Mouse (Mus musculus) right cerebral cortex, postnatal 36 days (tissue): ENCODE measurements around the gene Stat4.
"Not testable (repeated sequence)": the region's sequence is repeated elsewhere in the genome, so short reads cannot be mapped to it uniquely, and the experiment has no call there.

ENCODE experiments used
- DNase-seq, 2 experiments: peaks; one replicate each; pipeline ENCODE4 v3.0.0; 2022; ENCODE audit warnings: low spot score in 2 of 2, mixed read lengths in 1 of 2

Gene Stat4

DNA sequence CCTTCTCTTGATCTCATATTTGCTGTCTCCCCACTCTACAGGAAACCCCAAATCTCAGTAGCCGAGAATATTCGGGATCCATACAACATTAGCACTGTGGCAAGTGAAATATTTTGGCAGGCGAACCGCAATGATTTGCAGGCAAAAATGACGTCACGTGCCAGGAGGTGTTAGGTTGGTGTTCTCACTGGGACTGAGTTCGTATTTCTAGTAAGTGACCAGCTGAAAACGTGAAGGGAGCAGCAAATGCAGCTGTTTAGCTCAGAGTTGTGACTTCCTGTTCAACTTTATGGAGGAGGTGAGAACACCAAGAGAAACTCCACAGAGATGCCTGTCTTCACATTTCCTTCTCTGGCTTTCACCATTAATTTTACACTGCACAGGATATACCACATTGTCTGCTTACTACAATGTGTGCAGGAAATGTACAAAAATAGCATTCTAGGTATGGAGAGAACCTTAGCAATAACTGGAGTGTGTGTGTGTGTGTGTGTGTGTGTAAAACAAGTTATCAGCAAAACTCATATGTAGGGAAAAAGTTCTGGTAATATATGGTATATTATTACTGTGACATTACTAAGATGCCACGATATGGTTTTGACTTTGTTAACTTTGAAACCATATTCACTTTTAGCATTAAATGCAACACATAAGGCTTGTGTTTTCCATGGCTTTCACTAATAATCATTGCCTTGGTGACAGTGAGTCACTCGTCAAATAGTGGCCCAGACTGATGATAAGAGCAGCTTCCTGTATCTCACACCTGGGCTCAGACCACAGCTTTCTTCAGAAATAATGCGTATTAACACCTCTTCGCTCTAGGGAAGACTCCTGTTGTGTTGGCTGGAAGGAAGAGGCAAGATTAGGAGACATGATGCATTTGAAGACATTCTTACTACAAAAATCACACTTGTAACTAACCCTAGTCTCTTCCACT lies 48.1 kb downstream of the Stat4 start:
- no peak for DNase-seq

- DNase-seq = no peak
Measured at GRCm38 (mm10) chr1:52039151-52039550, 52.2 kb downstream of the Stat4 start.

DNA sequence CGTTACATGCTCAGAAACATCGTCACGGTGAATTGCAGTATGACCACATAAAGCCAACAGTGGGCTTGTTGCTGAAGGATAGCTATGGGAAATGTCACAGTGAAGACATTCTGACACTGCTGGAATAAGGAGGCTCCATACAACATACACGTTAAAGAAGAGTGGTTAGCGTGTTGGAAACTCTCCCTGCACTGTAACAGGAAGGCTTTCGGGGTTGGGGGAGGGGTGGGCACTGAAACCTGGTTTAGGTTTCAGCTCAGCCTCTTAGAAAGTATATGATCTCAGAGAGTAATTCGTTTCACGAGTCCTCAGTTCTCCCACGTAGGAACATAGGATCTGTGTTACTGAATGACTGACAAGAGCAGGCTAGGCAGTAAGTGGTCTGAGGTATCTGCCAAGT lies 52.7 kb downstream of the Stat4 start:
- DNase-seq = no peak

GRCm38 (mm10) chr1:52040366-52041061 lies 53.6 kb downstream of the Stat4 start:
- no peak for DNase-seq

GRCm38 (mm10) chr1:52043191-52043590 lies 56.2 kb downstream of the Stat4 start:
- no peak for DNase-seq

- DNase-seq = not testable (repeated sequence)
Measured at GRCm38 (mm10) chr1:52046891-52047290, 59.9 kb downstream of the Stat4 start.

GRCm38 (mm10) chr1:52048711-52049110 lies 61.8 kb downstream of the Stat4 start:
- no peak for DNase-seq

GRCm38 (mm10) chr1:52049827-52050226 lies 62.9 kb downstream of the Stat4 start:
- no peak for DNase-seq

GRCm38 (mm10) chr1:52051542-52051941 lies 64.6 kb downstream of the Stat4 start:
- DNase-seq = no peak

DNA sequence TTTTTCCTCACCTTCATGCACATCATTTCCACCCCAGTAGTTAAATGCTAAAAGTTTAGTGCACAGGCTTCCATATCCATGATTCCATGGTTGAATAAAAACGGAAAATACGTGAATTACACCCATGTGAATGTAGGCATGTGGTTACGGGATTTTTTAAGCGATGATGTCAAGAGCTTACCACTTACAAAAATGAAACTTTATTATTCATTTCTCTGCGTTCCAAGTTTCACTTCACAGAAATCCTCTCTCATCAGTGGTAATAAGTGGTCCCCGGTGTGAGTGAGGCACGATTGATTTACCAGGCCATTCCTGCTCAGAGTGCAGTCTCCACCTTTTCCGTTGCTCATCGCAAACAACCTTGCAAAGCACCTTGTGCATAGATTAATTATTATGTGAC lies 66.0 kb downstream of the Stat4 start:
- no peak for DNase-seq

DNA sequence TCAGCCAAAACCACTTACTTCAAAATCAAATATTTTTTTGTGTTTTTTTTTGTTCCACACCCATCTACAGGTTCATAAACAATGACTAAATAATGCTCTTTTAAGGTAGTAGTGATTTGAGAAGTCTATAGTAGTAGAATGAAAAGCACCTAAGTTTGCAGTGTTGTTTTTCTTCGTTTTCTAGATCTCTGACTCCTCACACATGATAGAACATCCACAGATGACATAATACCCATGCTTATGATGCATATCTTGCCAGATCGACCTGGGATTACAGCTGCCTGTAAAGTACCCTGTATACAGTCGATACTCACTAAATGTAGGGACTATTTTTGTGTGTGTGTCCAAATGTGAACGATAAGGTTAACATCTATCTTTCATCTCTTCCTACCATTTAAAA lies 69.0 kb downstream of the Stat4 start:
- no peak for DNase-seq

- DNase-seq = no peak
Measured at GRCm38 (mm10) chr1:52057153-52057552, 70.2 kb downstream of the Stat4 start.

DNA sequence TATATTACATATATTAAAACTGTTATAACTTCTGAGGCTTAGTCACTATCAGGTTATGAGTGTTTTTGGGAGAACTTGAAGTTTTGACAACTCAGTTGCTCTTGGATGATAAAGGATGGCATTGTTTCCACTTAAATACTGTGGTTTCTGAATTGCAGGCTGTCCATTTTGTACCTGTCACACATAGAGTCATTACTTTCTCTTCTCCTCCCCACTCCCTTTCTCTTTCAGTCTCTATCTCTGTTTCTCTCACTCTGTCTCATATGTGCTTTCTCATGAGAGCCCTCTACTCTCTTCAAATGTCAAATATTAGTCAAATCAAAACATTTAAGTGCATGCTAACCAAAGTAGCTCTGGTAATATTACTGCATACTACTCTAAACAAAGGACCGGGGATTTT lies 79.3 kb downstream of the Stat4 start:
- DNase-seq = no peak

DNA sequence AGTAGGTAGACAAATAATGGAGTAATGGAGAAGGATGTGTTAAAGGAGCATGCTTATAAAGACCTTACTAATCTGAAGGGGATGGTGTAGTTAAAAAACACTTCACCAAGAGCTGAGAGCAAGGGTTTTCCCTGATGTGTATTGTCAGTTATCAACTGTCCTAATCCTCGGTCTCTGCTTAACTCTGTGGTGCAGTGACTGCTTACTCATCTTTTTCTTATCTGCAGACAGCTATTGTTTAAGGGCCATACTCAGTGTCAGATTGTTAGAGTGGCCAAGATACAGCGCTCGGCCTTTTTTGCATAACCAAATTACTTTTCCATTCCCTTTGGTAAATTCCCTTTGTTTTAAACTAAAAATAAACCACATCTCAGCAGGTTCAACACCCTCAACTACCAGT lies 79.7 kb downstream of the Stat4 start:
- no peak for DNase-seq

DNA sequence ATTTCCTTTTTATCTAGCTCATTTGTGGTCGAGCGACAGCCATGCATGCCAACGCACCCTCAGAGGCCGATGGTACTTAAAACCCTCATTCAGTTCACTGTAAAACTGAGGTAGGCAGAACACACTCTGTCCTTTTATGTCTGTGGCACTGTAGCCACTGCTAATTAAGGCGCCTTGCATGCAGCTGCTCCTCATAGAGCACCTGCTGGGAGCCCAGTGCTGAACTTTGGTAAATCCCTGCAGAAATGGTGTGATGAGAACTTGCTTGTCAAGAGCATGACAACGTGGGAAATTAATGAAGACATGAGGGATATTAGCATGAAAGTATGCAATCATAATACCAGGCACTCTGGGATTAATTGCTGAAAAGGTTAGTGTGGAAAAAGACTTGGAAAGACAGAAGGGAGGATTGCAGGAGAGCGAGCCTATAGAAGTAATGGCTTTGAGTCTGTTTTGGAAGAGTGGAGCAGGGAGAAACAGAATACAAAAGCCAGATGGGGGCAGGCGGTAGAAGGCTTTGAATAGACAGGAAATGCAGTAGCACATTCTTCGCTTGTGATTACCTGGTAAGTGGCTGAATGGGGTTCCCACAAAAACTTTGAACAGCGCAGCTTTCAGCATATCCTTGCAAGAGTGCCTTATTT lies 92.9 kb downstream of the Stat4 start:
- DNase-seq = no peak

- no peak for DNase-seq
Measured at GRCm38 (mm10) chr1:52080375-52080774, 93.4 kb downstream of the Stat4 start.

GRCm38 (mm10) chr1:52086236-52086635 lies 99.3 kb downstream of the Stat4 start:
- DNase-seq = no peak

GRCm38 (mm10) chr1:52087128-52087527 lies 100.2 kb downstream of the Stat4 start:
- DNase-seq = no peak

GRCm38 (mm10) chr1:52088634-52089033 lies 101.7 kb downstream of the Stat4 start:
- DNase-seq = no peak

GRCm38 (mm10) chr1:52098618-52099232 lies 111.8 kb downstream of the Stat4 start:
- DNase-seq = no peak

- DNase-seq = no peak
Measured at GRCm38 (mm10) chr1:52100496-52100895, 113.5 kb downstream of the Stat4 start.

DNA sequence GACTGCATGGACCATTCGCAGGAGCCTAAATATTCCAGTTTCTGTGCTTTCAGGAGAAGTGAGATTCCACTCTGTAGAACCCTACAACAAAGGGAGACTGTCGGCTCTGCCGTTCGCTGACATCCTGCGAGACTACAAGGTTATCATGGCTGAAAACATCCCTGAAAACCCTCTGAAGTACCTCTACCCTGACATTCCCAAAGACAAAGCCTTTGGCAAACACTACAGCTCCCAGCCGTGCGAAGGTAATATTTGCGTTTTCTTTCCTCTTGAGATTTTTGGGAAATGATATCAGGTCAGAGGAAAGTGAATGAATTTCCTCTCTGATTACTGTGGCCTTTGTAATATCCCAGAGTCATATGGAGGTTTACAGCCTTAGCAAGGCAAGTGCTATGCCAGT lies 115.8 kb downstream of the Stat4 start:
- no peak for DNase-seq
